Mouse (Mus musculus) left cerebral cortex, postnatal 4 days (tissue): ENCODE measurements around the gene Rassf8. TPM values are rescaled to one million over a fixed set of nuclear protein-coding genes. Genes with fewer than 3 reads are reported as not detected.
A peak's percentile ranks its signal among the peaks of the same experiment; 100 is the strongest.

Source experiments
- DNase-seq: peaks from one replicate; pipeline ENCODE4 v3.0.0-alpha.2; 2022
- intact Hi-C: fragments of 180-260 bp; cut with DNase I; formaldehyde crosslinking; loops from one replicate; pipeline ENCODE4 v1.15.1; 2025
- total RNA-seq, 2 experiments: library from RNA; stranded (reverse); gene quantifications; 2 replicates each; pipeline ENCODE4 v1.2.3; 2021

Rassf8 gene
- total RNA-seq, 2 experiments from 2014 or later = 14.9 to 18.7 TPM

GRCm38 (mm10) chr6:145810015-145810414 is 63.5 kb downstream of the Rassf8 start:
- no peak for DNase-seq
- intact Hi-C loops = loop anchor here (10.0 kb wide), 1 partner anchor 375 kb away; no protein-coding TSS in a partner anchor

DNA sequence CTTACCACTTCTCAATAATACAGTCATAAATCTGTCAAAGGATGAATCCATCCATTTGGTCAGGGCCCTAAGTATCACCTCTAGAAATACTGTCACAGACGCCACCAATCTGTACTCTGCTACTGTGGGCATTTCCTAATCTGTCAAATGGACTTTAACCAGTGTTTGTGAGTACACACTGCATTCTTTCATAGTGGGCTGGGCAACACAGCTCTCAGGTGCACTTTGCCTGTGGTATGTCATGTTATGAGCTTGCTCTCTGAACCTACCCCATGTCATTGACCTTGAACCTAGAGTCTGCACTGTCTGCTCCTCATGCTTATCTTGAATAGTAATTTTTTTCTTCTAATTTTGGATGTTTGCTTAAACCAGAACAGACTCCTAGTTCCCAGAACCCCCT is 64.6 kb downstream of the Rassf8 start:
- no peak for DNase-seq
- intact Hi-C loops = loop anchor here (10.0 kb wide), 1 partner anchor 376 kb away; no protein-coding TSS in a partner anchor

- DNase-seq = peak; percentile 34
Observed at GRCm38 (mm10) chr6:145815200-145815599, 68.7 kb downstream of the Rassf8 start.

DNA sequence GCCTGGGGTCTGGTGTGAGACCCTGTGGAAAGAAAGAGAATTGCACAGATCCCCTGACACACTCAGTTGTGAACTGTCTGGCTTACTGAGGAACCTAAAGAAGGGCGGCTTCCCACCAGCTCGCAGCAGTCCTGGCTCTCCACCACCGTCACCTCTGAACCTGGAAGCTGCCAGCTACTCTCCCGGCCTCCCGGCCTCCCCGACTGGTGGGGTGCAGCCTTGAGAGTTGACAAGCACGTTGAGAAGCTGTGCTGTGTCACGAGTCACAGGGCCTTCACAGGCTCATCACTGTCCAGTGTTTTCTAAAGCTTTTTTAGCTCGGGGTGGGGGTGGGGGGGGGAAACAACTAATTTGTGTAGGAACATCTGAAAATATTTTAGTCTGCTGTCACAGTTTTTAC is 72.6 kb downstream of the Rassf8 start:
- intact Hi-C loops = loop anchor here (10.0 kb wide), 1 partner anchor 384 kb away; no protein-coding TSS in a partner anchor
- no peak for DNase-seq

More at GRCm38 (mm10) chr6:145815200-145815599, 68.7 kb downstream of the Rassf8 start:
- intact Hi-C loops = loop anchor here (10.0 kb wide), 1 partner anchor 380 kb away; no protein-coding TSS in a partner anchor

- intact Hi-C loops = no loop called here
- no peak for DNase-seq
Observed at GRCm38 (mm10) chr6:145822218-145822617, 75.7 kb downstream of the Rassf8 start.

- DNase-seq = no peak
- intact Hi-C loops = no loop called here
Observed at GRCm38 (mm10) chr6:145823103-145823502, 76.6 kb downstream of the Rassf8 start.

DNA sequence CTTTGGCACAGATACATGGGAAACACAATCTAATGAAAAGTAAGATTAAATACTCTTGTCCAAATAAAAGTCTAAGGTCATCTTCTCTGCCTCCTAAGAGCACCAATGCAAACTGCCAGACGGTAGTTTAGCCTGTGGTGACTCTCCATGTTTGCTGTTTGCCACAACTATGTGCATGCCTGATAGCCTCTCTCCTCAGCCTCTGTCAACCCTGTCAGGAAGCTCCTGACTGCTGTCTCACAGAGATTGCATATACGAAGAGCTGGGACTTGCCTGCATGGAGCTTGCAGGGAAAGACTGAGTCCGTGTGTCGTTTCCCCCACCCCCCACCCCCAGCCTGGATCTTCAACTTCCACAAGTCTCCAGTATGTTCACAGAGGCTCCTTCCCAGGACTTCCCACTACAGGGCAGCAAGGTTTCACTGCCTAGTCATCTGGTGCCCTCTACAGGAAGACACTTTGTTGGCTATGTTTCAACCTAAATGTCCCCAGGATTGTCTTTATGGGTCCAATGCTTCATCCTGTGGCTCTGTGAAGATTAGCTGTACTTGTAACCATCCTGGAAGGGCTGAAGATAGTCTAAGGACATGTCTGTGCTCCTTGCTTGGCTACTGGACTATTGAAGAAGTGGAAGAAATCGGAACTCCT is 77.2 kb downstream of the Rassf8 start:
- intact Hi-C loops = no loop called here

GRCm38 (mm10) chr6:145826305-145826704 is 79.8 kb downstream of the Rassf8 start:
- intact Hi-C loops = no loop called here
- no peak for DNase-seq

More for the DNA sequence above, 77.2 kb downstream of the Rassf8 start:
- DNase-seq = peak; percentile 35

- intact Hi-C loops = loop anchor here (2.0 kb wide), 1 partner anchor 444 kb away; no protein-coding TSS in a partner anchor
- no peak for DNase-seq
Observed at GRCm38 (mm10) chr6:145829062-145829835, 82.7 kb downstream of the Rassf8 start.

DNA sequence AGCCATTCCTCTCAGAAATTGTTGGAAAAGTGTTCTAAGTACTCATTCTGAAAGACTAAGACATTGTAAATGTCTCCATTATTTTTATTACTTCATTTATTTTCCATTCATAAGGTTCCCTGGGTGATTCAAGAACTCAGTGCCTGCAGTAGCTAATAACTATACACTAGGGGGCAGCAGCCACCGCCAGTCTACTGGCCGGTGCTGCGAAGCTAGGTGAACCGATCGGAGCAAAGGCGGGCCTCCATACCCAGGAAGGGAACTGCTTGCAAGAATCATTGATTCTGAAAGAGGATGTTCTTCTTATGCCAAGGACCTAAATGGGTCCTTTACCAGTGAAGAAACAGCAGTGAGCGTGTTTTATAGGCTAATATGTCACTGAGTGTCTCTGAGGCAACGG is 83.6 kb downstream of the Rassf8 start:
- DNase-seq = peak; percentile 77
- intact Hi-C loops = loop anchor here (10.0 kb wide), 1 partner anchor 575 kb away; no protein-coding TSS in a partner anchor

DNA sequence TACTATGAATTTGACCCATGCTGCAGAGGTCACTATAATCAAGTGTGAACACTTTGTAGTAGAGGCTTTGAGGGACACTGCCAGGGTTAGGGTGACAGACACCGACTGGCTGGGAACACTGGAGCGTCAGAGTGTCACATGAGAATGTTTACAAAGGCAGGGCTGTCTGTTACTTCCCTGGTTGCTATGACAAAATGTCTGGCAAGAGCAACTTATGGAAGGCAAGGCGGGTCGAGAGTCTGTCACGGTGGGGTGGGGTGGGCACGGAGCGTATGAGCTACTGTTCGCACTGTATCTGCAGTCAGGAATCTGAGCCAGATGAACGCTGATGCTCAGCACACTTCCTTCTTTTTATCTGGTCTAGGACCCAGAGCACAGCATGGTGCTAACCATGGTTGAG is 84.1 kb downstream of the Rassf8 start:
- DNase-seq = no peak
- intact Hi-C loops = loop anchor here (10.0 kb wide), 1 partner anchor 574 kb away; no protein-coding TSS in a partner anchor

GRCm38 (mm10) chr6:145832927-145833326 is 86.4 kb downstream of the Rassf8 start:
- intact Hi-C loops = loop anchor here (10.0 kb wide), 1 partner anchor 572 kb away; no protein-coding TSS in a partner anchor
- DNase-seq = no peak

GRCm38 (mm10) chr6:145835359-145835758 is 88.8 kb downstream of the Rassf8 start:
- intact Hi-C loops = loop anchor here (10.0 kb wide), 1 partner anchor 569 kb away; no protein-coding TSS in a partner anchor
- DNase-seq = no peak

- intact Hi-C loops = no loop called here
- no peak for DNase-seq
Observed at GRCm38 (mm10) chr6:145845611-145846010, 99.1 kb downstream of the Rassf8 start.

DNA sequence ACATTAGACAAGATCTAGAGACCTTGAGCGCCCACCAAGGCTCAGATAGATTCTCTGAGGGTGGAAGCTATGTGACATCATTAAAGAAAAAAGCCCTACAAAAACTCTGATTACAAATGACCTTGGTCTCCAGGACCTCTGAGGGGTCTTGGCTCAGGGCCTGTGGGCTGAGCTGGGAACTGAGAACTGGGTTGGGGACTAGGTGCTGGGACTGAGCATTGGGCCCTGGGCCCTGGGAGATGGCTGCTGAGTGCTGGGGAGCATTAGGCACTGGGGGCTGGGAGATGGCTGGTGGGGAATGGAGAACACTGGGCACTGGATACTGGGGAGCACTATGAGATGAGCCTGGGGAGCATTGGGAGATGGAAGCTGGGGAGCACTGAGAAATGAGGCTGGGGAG is 99.5 kb downstream of the Rassf8 start:
- DNase-seq = no peak
- intact Hi-C loops = no loop called here

DNA sequence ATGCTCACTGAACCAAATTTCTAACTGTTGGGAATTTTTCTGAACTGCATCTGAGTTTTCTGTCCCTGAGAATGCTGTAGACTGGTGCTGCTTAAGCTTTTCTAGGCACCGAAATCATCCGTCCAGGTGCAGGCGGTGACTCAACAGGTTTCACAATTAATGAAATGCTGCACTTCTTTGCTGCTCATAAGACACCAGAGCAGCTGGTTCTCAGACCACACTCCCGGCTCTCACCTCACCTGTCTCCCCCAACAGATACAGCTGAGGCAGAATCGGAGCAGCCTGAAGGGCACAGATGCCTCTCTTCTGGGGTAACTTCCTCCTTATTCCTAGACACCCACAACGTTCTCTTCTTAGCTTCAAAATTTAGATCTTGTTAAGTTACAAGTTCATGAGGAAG is 100.4 kb downstream of the Rassf8 start:
- no peak for DNase-seq
- intact Hi-C loops = no loop called here

DNA sequence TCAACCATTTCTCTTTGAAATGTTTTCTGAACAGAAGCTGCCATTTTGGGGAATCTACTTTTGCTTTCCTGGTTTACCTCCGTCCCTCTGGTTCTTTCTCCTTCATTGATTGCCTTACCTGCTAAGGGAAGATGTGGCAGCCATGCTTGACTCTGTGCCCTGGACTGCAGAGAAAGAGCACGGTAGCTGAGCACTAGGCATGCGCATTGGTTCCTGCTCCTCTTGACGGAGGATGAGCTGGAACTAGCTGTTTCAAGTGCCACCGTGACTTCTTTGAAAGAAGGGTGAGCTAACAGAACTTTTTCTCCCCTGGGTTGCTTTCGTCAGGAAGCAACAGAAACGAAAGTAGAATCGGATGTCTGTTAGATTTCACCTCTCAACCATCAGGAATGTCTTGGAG is 101.1 kb downstream of the Rassf8 start:
- intact Hi-C loops = no loop called here
- no peak for DNase-seq

- DNase-seq = no peak
- intact Hi-C loops = no loop called here
Observed at GRCm38 (mm10) chr6:145850789-145851188, 104.2 kb downstream of the Rassf8 start.

DNA sequence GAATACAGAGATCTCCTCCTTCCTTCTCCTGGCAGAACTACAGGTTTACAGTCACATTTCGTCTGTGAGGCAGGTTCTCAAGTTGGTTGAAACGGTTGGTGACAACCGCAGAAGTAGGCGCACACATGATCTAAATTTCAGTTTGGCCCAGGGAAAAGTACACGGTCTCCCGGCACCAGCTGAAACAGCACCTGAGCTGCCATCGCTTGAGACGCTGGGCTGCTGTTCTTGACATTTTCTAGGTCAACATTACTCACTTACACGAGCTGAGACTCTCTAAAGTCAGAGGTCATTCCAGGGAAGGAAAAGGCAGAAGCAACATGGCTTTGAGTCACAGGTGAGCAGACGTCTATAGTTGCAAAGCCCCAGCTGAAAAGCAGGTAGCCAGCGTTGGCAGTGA is 105.4 kb downstream of the Rassf8 start:
- DNase-seq = no peak
- intact Hi-C loops = no loop called here

DNA sequence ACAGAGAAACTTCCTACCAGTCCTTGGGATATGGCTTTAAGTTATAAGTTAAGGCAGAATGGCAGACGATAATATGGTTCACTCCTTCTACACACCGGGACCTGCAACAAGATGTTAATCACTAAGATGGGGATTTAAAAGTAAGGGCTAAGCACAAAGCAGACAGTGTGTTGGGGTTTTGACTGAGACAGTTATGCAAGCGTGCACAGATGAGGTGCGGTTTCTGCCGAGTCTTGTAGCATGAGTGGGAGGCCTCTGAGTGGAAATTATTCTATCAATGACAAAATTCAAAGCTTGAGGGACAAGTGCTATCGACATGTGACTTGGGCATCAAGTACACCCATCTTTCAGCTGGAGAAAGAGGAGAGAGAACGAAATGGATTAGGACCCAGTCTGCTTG is 106.2 kb downstream of the Rassf8 start:
- intact Hi-C loops = no loop called here
- DNase-seq = no peak

- intact Hi-C loops = no loop called here
- DNase-seq = no peak
Observed at GRCm38 (mm10) chr6:145853356-145854079, 107.0 kb downstream of the Rassf8 start.
